Mouse (Mus musculus): ENCODE results near the gene Gm10271.

DNA sequence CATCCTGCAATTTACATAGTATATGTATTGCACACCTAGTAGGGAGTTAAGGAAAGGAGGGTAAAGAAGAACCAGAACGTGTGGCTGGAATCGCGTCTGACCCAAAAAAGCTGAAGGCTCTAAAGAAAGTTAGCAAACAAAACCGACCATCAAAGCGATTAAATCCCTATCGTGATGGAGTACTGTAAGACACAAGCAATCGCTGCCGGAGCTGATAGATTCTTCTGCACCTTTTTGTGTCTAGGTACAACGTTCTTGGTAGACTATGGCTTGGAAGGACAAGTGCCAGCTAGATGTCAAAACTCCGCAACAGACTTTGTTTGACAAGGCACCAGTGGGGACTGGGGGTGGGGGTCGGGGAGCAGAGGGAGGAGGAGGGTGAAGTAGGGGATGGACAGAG is 8.3 kb downstream of the Gm10271 start:
- TF ChIP-seq CTCF (conservative IDR thresholded peaks at IDR 0.05; ENCODE audit: low read length) = no peak
- TF ChIP-seq NANOG (IDR thresholded peaks at IDR 0.05; ENCODE audit: borderline replicate concordance, low read length) = no peak

Data from E14TG2a.4 (cell line).